Mouse (Mus musculus) adrenal gland, adult (tissue): Measurements from ENCODE around the gene Slc8a2.

Source experiments
- DNase-seq, 2 experiments: peaks; one replicate each; pipeline ENCODE4 v3.0.0; 2022 to 2023; ENCODE audit warnings: low spot score in 1 of 2; ENCODE audit not compliant: inconsistent age in 2 of 2

The Slc8a2 gene

GRCm38 (mm10) chr7:16129421-16129845 is at the start of gene Slc8a2:
Gene Slc8a2 (plus strand): TSS chr7:16129826.
- peak; percentile 70 to 84 for DNase-seq

GRCm38 (mm10) chr7:16079947-16080346 is 49.7 kb upstream of the Slc8a2 start:
- no peak for DNase-seq

GRCm38 (mm10) chr7:16080581-16080980 is 49.0 kb upstream of the Slc8a2 start:
- no peak for DNase-seq

GRCm38 (mm10) chr7:16083361-16083760 is 46.3 kb upstream of the Slc8a2 start:
- no peak for DNase-seq

- no peak for DNase-seq
These were observed 42.0 kb upstream of the Slc8a2 start for GRCm38 (mm10) chr7:16087587-16087986.

GRCm38 (mm10) chr7:16094592-16094991 is 35.0 kb upstream of the Slc8a2 start:
- DNase-seq: no peak

GRCm38 (mm10) chr7:16098021-16099017 is 31.3 kb upstream of the Slc8a2 start, which contains the start of gene Napa:
Gene Napa (plus strand): TSS chr7:16098458.
- DNase-seq: peak; percentile 99

GRCm38 (mm10) chr7:16099901-16100300 is 29.7 kb upstream of the Slc8a2 start:
- DNase-seq: peak in 1 of 2 experiments; percentile 42

GRCm38 (mm10) chr7:16101081-16101480 is 28.5 kb upstream of the Slc8a2 start:
- peak in 1 of 2 experiments; percentile 3 for DNase-seq

- peak; percentile 35 to 41 for DNase-seq
These were observed 27.7 kb upstream of the Slc8a2 start for GRCm38 (mm10) chr7:16101726-16102475.

- peak in 1 of 2 experiments; percentile 7 for DNase-seq
These were observed 26.9 kb upstream of the Slc8a2 start for GRCm38 (mm10) chr7:16102686-16103226.

- no peak for DNase-seq
These were observed 25.9 kb upstream of the Slc8a2 start for GRCm38 (mm10) chr7:16103760-16104159.

GRCm38 (mm10) chr7:16104611-16105388 is 24.8 kb upstream of the Slc8a2 start:
- DNase-seq: peak in 1 of 2 experiments; percentile 3

GRCm38 (mm10) chr7:16108886-16109542 is 20.6 kb upstream of the Slc8a2 start:
- DNase-seq: no peak

GRCm38 (mm10) chr7:16110158-16110557 is 19.5 kb upstream of the Slc8a2 start:
- DNase-seq: no peak

- no peak for DNase-seq
These were observed 18.1 kb upstream of the Slc8a2 start for GRCm38 (mm10) chr7:16111284-16112090.

- DNase-seq: peak in 1 of 2 experiments; percentile 8
These were observed 13.2 kb upstream of the Slc8a2 start for GRCm38 (mm10) chr7:16116418-16116817.

- peak in 1 of 2 experiments; percentile 8 for DNase-seq
These were observed 12.5 kb upstream of the Slc8a2 start for GRCm38 (mm10) chr7:16117100-16117499.
